Mouse (Mus musculus) testis, adult 10 weeks (tissue): ENCODE data around the gene Med13. TPM values are rescaled to one million over a fixed set of nuclear protein-coding genes. Genes with fewer than 3 reads are reported as not detected.

Experiments used
- polyA plus RNA-seq: library from polyadenylated mRNA; stranded (reverse); fragments of 350-450 nt; fragmentation: Illumina TruSeq; extraction: RNeasy Lipid Tissue Mini Kit (QIAGEN cat#74804); gene quantifications from one replicate; pipeline ENCODE4 v1.2.3, GENCODE M21; 2014; ENCODE audit warnings: low read depth, low replicate concordance

The Med13 gene
- 64.5 TPM for polyA plus RNA-seq

GRCm38 (mm10) chr11:86356854-86357788 lies at the start of gene Med13:
Gene Med13, minus strand, starts transcription at chr11:86357602.

GRCm38 (mm10) chr11:86257460-86258076 lies 99.8 kb downstream of the Med13 start, which contains the start of gene Ints2:
Gene Ints2, minus strand, starts transcription at chr11:86257575.

Other genes with a start within 250 kb of the Med13 start
- 6.0 TPM for gene Brip1, start 156.4 kb downstream of the Med13 start, polyA plus RNA-seq
- gene Ints2, start 100.0 kb downstream of the Med13 start, polyA plus RNA-seq, result 26.8 TPM
- 87.3 TPM for gene Rnft1, start 127.1 kb upstream of the Med13 start, polyA plus RNA-seq
- gene Rps6kb1, start 187.2 kb upstream of the Med13 start, polyA plus RNA-seq, result 20.3 TPM
- gene Tubd1, start 187.4 kb upstream of the Med13 start, polyA plus RNA-seq, result 37.7 TPM